Mouse (Mus musculus) gastrocnemius, postnatal 14 days (tissue): ENCODE data around the gene Fam189a1. TPM values are rescaled to one million over a fixed set of nuclear protein-coding genes. Genes with fewer than 3 reads are reported as not detected.

Experiments used
- DNase-seq: peaks from one replicate; pipeline ENCODE4 v3.0.0; 2021; ENCODE audit warnings: mixed read lengths
- intact Hi-C: fragments of 180-260 bp; cut with DNase I; formaldehyde crosslinking; loops from one replicate; pipeline ENCODE4 v1.15.1; 2025; ENCODE audit warnings: low total_unique reads
- microRNA-seq, 2 experiments: library from miRNA; unstranded; fragments of <30 nt; microRNA quantifications; one replicate each; pipeline ENCODE4 v1.2.0; 2021
- total RNA-seq, 2 experiments: library from RNA; stranded (reverse); gene quantifications; 2 replicates each; pipeline ENCODE4 v1.2.3; 2021

Fam189a1 gene
- total RNA-seq, 2 experiments from 2014 or later, result 0.09 TPM; not detected in 1

DNA sequence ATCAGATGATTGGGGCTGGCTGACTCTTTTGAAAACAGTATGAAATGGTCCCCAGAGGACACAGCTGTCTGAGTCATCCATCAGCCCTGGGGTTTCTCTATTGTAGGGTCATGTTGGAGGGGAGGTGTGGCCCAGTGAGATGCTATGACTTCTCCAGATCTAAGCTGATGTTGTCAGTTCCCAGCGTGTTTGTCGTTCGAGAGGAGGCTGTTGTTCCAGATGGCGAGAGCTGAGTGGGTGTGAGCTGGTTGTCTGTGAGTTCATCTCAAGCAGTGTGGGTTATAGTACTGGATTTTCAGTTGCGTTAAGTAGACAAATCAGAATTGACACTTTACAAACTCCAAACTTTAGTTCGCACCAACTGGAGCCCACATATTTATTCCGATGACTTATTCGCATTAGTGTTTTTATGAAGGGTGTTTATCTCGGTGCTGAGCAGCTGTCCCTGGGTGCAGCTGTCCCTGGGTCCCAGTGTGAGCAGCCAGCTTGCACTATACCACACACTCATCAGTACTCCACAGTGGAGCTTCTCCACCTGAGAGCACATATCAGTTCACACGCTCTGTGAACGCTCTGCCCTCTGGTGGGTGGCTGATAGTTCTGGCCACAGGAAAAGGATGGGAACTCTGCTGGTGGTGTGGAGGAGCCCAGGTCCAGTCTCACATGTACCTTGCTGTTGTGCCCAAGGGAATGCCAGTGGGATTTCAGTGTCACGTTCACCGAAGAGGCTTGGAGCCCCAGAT, 446.7 kb downstream of the Fam189a1 start:
- no peak for DNase-seq
- intact Hi-C loops, result no loop called here

DNA sequence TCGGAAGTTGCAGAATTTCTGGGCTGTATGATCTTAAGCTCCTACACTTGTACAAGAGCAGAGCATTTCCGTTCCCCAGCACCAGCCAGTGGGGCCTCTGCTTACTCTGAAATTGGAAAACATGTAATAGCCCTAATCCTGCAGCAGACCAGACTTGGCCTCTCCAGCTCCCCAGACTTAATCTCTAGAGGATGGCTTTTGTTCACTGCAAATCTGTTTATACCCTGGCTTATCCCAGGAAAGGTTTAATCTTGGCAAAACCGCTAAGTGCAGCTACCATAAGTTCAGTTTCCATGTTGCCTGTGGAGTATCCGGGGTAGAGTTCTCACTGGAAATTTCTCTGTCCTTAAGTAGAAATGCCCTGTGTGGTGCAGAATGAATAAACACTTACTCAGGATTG, 448.2 kb downstream of the Fam189a1 start:
- intact Hi-C loops, result no loop called here
- no peak for DNase-seq

Small RNAs within 50 kb of the gene (microRNA-seq; reads per million reads assigned to microRNA genes)
- 0 reads per million in 2 experiments for gene Gm25249
